Mouse (Mus musculus): ENCODE measurements around the gene Cmtm8.

- TF ChIP-seq POLR2A (IDR thresholded peaks at IDR 0.05; ENCODE audit: borderline replicate concordance, insufficient read depth, low read length) (no peak), CTCF (IDR thresholded peaks at IDR 0.05; ENCODE audit: borderline replicate concordance, insufficient read depth, low read depth, low read length) (no peak)
These were observed 76.9 kb downstream of the Cmtm8 start for GRCm38 (mm10) chr9:114767030-114767429.

Measured in cerebellum, adult 2 months (tissue).